Mouse (Mus musculus) liver, postnatal 0 days (tissue): ENCODE measurements around the gene Myom1.

Source experiments
- CTCF ChIP-seq: sonication (generic); IDR thresholded peaks from 2 replicates; pipeline ENCODE4 v1.5.1; 2016; ENCODE audit warnings: antibody characterized with exemption, low read depth
- EP300 ChIP-seq: IDR thresholded peaks from 2 replicates; pipeline ENCODE4 v1.6.1; 2016; ENCODE audit warnings: antibody characterized with exemption, low read depth, mild to moderate bottlenecking

GRCm38 (mm10) chr17:70997836-70998235 is 4.6 kb upstream of the Myom1 start:
- TF ChIP-seq CTCF (no peak), EP300 (no peak)
